Mouse (Mus musculus) erythroblast, embryonic 14.5 days (primary cell): ENCODE results near the gene Eef2.

Source experiments
- GATA1 ChIP-seq: IDR thresholded peaks from 2 replicates; pipeline ENCODE4 v1.6.1; 2012; ENCODE audit warnings: low read length, inconsistent platforms, mixed read lengths
- TAL1 ChIP-seq: IDR thresholded peaks from 3 replicates; pipeline ENCODE4 v1.6.1; 2012; ENCODE audit warnings: low read length, inconsistent platforms, mixed read lengths

GRCm38 (mm10) chr10:81230438-81231332 lies 54.3 kb downstream of the Eef2 start, which contains the start of gene Atcay:
- TF ChIP-seq TAL1 (no peak), GATA1 (no peak)
